ENCODE assay signal across 8 mouse cellular contexts in genomic region chr6:125314231-125314563, GRCm38 (mm10). TPM values are rescaled to one million over a fixed set of nuclear protein-coding genes. Genes with fewer than 3 reads are reported as not detected.
A peak's percentile ranks its signal among the peaks of the same experiment; 100 is the strongest.
DNase-seq lines count a peak whose midpoint lies in the region; ATAC-seq and TF ChIP-seq lines count a peak whose summit lies in the region.

No protein-coding gene starts in this region.

- H3K27ac ChIP-seq in thymus, adult 2 months (ENCODE audit: control insufficient read depth, insufficient read depth, low read length) = no peak overlapping the region
- peak overlapping the region; percentile 70; the same call in 1 of the 2 replicates for H3K27ac ChIP-seq in liver, embryonic 15.5 days (replicated peaks)

- no peaks in the 10 kb centered on the region for H3K9me3 ChIP-seq in liver, embryonic 15.5 days (replicated peaks)

- no peak for TF ChIP-seq CTCF in thymus, adult 2 months (IDR thresholded peaks at IDR 0.05; ENCODE audit: borderline replicate concordance, control insufficient read depth, extremely low read depth, insufficient read depth, low read length, poor library complexity)

- peak overlapping the region; percentile 60; the same call in 1 of the 2 replicates for H3K9ac ChIP-seq in liver, embryonic 15.5 days

- DNase-seq in frontal cortex, postnatal 10 days (ENCODE audit: low spot score in 2 of 2) = no peak
- DNase-seq in thymus, adult 2 months = no peak
- no peak for DNase-seq in thymus, postnatal 25 days
- DNase-seq in urinary bladder, adult 2 months (ENCODE audit: low spot score) = no peak
- DNase-seq in adrenal gland, postnatal 10 days = no peak

- H3K4me1 ChIP-seq in thymus, adult 2 months (replicated peaks; ENCODE audit: control insufficient read depth, insufficient read depth, low read length) = peaks cover 13% of the 10 kb centered on the region
- peaks cover 32% of the 10 kb centered on the region for H3K4me1 ChIP-seq in liver, embryonic 15.5 days (replicated peaks)

- H3K27me3 ChIP-seq in thymus, adult 2 months (ENCODE audit: control insufficient read depth, insufficient read depth, low read length) = no peaks in the 10 kb centered on the region; the same call in 1 of the 2 replicates
- H3K27me3 ChIP-seq in liver, embryonic 15.5 days = peaks cover 11% of the 10 kb centered on the region

- WGBS in thymus, adult 2 months = 70% methylated on average over 7 of the region's 7 CpGs
- WGBS in liver, embryonic 15.5 days (ENCODE audit: insufficient replicate concordance) = 50% methylated on average over 7 of the region's 7 CpGs

- peak; percentile 38 for ATAC-seq in frontal cortex, adult (ENCODE audit: low TSS enrichment)
- ATAC-seq in liver, embryonic 15.5 days (ENCODE audit: insufficient read depth) = peak; percentile 26
- ATAC-seq in inflammation-experienced regulatory T-cells, adult 6 months = no peak

- H3K36me3 ChIP-seq in thymus, adult 2 months (ENCODE audit: control insufficient read depth, insufficient read depth, low read length) = no peaks in the 10 kb centered on the region
- 0 out of 2 replicates have a peak, but pooled peaks cover 12% of the 10 kb centered on the region for H3K36me3 ChIP-seq in liver, embryonic 15.5 days (replicated peaks)

- H3K4me3 ChIP-seq in thymus, adult 2 months (ENCODE audit: control insufficient read depth, insufficient read depth, low read length) = peak overlapping the region; percentile 39; the same call in 1 of the 2 replicates
- peak overlapping the region; percentile 62 for H3K4me3 ChIP-seq in liver, embryonic 15.5 days (replicated peaks)

- peak overlapping the region; percentile 58 for H3K4me2 ChIP-seq in liver, embryonic 15.5 days

- no peak for TF ChIP-seq POLR2A in thymus, adult 2 months (IDR thresholded peaks at IDR 0.05; ENCODE audit: control insufficient read depth, extremely low read depth, insufficient read depth, low read length, poor library complexity)

RNA-seq across cellular contexts. Expression of gene Ltbr, which starts 0.5 kb away (rescaled TPM):
- 29.3 and 30.6 TPM in 2 replicates for polyA plus RNA-seq in thymus, adult 2 months (2012; rRNA removed)
- polyA plus RNA-seq in liver, embryonic 15.5 days (2015; fragmentation: Nextera tagmentation; extraction: Ambion mirVana) = 20.6 and 25.1 TPM in 2 replicates
- polyA plus RNA-seq in urinary bladder, adult 2 months (2012; rRNA removed) = 101 and 118 TPM in 2 replicates
- polyA plus RNA-seq in inflammation-experienced regulatory T-cells, adult 6 months (2017; shearing (Covaris generic)) = under 1 TPM in 2 of 3 experiments, not detected in 1; 0.21 to 0.23 TPM
- 10 to 100 TPM; 64.5 to 70.3 TPM for total RNA-seq in adrenal gland, postnatal 10 days (2021)

RNA-seq across cellular contexts. Expression of gene Scnn1a, which starts 6.3 kb away (rescaled TPM):
- 32.8 and 35.8 TPM in 2 replicates for polyA plus RNA-seq in thymus, adult 2 months (2012; rRNA removed)
- 0.64 and 0.79 TPM in 2 replicates for polyA plus RNA-seq in liver, embryonic 15.5 days (2015; fragmentation: Nextera tagmentation; extraction: Ambion mirVana)
- polyA plus RNA-seq in urinary bladder, adult 2 months (2012; rRNA removed) = 2.9 and 3.9 TPM in 2 replicates
- polyA plus RNA-seq in inflammation-experienced regulatory T-cells, adult 6 months (2017; shearing (Covaris generic)) = not detected
- total RNA-seq in adrenal gland, postnatal 10 days (2021) = 1 to 10 TPM in 1 of 2 experiments, under 1 TPM in 1; 0.84 to 1.2 TPM

RNA-seq across cellular contexts. Expression of gene Tuba3a, which starts 28.4 kb away (rescaled TPM):
- polyA plus RNA-seq in thymus, adult 2 months (2012; rRNA removed) = 0.15 and 0.84 TPM in 2 replicates
- not detected in 2 replicates for polyA plus RNA-seq in liver, embryonic 15.5 days (2015; fragmentation: Nextera tagmentation; extraction: Ambion mirVana)
- polyA plus RNA-seq in urinary bladder, adult 2 months (2012; rRNA removed) = 0.04 TPM in 1 of 2 replicates, not detected in the other
- polyA plus RNA-seq in inflammation-experienced regulatory T-cells, adult 6 months (2017; shearing (Covaris generic)) = 1 to 10 TPM in 2 of 3 experiments, under 1 TPM in 1; 0.70 to 2.7 (median 2.6) TPM
- total RNA-seq in adrenal gland, postnatal 10 days (2021) = not detected

RNA-seq across cellular contexts. Expression of gene Tnfrsf1a, which starts 35.0 kb away (rescaled TPM):
- polyA plus RNA-seq in thymus, adult 2 months (2012; rRNA removed) = 140 and 149 TPM in 2 replicates
- 29.4 and 31.0 TPM in 2 replicates for polyA plus RNA-seq in liver, embryonic 15.5 days (2015; fragmentation: Nextera tagmentation; extraction: Ambion mirVana)
- 140 and 152 TPM in 2 replicates for polyA plus RNA-seq in urinary bladder, adult 2 months (2012; rRNA removed)
- 10 to 100 TPM; 23.3 to 28.5 (median 24.7) TPM for polyA plus RNA-seq in inflammation-experienced regulatory T-cells, adult 6 months (2017; shearing (Covaris generic))
- total RNA-seq in adrenal gland, postnatal 10 days (2021) = 100 to 1,000 TPM; 168 to 190 TPM

Comparison
In these comparisons a context has a peak if more than half of its experiments do, and no peak if none do; other contexts are left out.
1. RNA of gene Ltbr, which starts 0.5 kb away (polyA plus RNA-seq): 101 to 118 TPM in urinary bladder, adult 2 months, 29.3 to 30.6 TPM in thymus, adult 2 months and 20.6 to 25.1 TPM in liver, embryonic 15.5 days; 0.21 to 0.23 TPM in inflammation-experienced regulatory T-cells, adult 6 months; every median in the first group is over 10 times any median in the second.